Mouse (Mus musculus) adrenal gland, postnatal 25 days (tissue): ENCODE measurements around the gene S100a8. TPM values are rescaled to one million over a fixed set of nuclear protein-coding genes. Genes with fewer than 3 reads are reported as not detected.

Source experiments
- DNase-seq: peaks from one replicate; pipeline ENCODE4 v3.0.0; 2021; ENCODE audit warnings: mixed read lengths
- long read RNA-seq: library from polyadenylated mRNA; stranded (forward); transcript quantifications from one replicate; pipeline ENCODE4 v2.0.0, GENCODE M21; 2021
- total RNA-seq: library from RNA; stranded (reverse); gene quantifications from 2 replicates; pipeline ENCODE4 v1.2.3, GENCODE M21; 2021

The S100a8 gene
- 0.76 TPM in 1 of 2 replicates, not detected in the other for total RNA-seq
- long read RNA-seq = 0 reads

DNA sequence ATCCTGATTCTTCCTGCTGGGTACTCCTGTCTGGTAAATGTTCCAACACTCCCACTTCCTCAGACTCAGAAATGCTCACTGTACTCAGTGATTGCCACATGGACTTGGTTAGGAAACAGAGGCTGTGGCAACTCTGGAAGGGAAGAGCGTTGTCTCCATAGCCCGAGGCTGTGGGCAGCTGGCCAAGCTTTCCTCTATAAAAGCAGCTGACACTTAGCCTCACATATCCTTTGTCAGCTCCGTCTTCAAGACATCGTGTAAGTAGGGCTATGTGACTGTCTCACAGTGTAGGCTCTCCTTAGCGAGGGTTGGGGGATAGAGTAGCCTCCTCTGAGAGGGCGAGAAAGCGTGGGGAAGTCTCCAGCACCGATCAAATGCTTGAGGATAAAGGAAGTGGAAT is at the start of gene S100a8:
Gene S100a8, plus strand, starts transcription at position 133 of the 400 bp plus-strand sequence.
- peak; percentile 24 for DNase-seq

DNA sequence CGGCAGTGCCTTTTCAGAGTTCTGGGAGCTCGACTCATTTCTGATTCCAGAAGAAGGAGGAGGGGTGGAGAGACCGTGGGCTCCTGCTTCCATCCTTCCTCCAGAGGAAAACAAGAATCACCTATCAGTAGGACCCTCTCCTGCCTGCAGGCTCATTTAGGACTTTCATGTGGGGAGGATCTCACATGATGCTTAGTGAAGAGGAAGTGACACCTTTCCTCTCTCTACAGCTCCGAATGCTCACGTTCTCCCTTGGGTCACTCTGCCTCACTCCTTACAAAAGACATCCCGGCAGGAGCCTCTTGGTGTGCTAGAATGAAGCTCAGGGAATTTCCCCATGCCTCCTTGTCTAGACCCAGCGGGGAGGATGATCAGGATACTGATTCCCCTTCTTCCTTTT is 47.2 kb upstream of the S100a8 start:
- DNase-seq = no peak

DNA sequence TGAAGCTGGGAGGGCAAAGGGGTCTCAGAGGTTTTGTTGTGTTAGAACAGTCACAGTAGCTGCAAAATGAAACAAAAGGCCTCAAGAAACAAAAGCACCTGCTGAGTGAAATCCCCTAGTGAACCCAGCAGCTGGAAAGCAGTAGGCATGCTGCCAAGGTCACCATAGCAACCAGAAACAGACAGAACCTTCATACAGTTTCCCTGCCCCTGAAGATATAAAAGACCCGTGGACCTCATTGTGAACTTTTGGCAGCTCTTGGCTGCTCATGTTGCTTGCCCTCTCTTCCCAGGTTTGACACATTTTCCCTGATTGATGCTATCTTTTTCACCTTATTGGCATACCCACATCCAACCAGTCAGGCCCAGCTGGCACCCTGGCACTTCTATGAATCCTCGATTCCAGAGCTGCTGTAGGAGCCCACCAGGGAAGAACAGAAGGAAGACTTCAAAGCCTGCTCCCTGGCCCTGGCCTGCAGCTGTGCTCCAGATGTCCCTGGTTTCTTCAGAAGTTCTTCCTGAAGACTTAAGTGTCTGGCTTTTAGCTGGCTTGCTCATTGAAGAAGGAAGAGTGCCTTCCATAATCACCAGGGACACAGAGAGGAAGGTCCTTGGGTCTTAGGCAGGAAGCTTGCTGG is 45.2 kb upstream of the S100a8 start:
- peak; percentile 73 for DNase-seq

DNA sequence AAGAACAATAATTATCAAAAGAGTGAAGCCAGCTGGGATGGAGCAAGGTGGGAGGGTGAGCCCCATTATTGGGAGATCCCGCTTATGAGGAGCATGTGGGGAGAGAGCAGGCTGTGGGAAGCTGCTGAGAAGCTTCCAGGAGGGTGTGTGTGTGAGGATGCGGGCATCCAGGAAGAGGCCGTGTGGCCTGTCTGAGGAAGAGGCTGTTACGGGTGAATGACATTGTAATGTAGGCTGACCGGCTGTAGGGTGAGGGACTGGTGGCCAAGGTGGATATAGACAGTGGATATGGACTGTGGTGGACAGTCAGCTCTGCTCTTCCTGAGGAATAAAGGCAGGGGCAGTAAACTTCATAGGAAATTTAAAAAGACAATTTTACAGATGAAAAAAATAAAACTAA is 43.3 kb upstream of the S100a8 start:
- no peak for DNase-seq

DNA sequence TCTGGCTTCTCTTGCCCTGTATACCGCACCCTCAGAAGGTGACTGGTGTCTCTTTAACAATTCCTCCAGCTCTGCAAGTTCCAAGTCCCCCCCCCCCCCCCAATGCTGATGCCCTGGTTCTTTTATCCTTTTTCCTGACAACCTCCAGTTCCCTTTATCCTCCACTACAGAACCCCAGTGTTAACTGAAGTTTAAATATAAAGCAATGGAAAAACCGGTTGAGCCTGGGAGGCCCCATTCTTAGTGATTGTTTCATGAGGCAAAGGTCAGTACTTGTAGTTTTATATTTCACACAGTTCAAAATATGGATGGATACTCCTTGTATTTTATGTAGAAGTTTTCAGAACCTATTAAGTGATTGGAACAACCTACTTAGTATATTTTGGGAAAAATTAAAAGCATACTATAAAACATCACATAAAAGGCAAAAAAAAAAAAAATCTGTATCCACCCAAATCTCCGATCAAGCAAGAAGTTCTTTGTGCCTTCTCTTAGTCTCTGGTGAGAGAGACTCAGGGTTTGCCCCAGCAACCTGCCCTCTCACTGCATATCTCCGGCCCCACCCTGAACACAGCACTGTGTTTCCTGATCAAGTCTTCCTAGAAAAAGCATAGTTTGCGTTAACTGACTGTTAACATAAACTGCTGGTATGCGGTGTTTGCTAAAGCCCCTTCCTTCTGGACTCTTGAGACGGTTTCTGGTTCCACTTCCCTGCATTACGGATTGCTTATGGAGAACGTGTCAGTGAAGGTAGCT is 42.3 kb upstream of the S100a8 start:
- no peak for DNase-seq

DNA sequence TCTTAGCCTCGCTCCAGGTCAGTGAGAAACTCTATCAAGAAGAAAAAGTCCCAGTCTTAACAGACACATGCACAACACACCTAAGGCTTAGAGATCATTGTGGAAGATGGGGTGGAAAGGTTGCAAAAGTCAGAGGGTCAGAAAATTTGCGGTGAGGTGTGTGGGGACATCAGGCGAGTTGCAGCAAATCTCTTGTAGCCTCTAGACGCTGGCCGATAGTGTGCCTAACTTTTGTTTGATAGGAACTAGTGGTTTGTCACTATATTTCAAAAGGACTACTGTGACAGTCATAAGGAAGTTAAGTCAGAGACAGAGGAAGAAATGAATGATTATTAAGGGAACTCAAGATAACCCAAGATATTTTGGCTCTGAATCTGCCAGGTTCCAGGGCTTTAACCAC is 41.4 kb upstream of the S100a8 start:
- DNase-seq = no peak

DNA sequence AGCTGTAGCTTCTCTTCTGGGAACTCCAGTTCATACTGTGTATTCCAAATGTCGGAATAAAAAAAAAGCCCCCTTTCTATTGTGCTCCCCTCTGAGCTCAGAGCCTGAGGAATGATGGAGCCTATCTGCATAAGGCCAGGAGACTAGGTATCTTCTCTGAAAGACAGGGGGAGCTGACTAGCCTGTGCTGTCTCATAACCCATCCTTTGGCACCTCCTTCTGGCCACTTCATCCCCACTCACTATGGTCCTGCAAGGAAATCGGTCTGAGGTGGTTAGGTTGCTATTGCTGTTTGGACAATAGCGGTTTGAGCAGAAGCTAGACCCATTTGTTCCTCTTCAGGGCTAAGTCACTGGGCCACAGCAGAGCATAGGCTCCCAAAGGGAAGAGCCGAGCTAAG is 41.0 kb upstream of the S100a8 start:
- no peak for DNase-seq

DNA sequence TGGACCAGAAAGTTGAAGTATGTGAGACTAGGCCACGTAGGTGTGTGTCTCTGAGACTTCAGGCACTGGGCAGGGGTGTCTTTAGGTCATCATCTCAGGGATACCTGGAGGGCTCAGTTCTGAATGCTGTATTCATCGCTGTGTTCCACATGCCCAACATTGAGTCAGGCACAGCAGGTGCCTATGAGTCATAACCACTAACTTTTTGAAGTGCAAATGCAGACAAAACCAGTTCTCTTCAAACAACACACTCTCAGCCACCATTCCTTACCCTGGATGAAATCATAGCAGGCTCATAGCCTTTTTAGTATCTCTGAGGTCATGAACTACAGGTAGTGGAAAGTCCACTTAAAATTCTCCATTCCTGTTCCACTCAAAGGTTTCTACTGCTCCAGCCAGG is 39.5 kb upstream of the S100a8 start:
- no peak for DNase-seq

DNA sequence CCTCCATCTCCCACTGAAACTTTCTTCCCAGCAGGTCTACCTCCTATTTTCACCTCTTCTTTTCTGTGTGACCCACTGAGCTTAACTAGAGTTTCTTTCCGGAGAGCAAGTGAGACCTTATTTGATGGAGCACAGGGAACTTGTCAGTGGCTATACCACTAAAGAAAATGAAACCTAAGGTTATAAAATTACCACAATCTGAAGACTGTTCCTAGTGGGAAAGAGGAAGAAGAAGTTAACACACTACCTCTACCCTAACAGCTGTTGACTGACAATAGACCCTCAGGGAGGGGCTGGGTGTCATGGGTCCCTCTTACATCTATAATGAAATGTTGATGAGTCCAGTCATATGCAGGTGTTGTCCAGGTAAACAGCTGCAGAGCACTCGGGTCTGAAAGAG is 36.8 kb upstream of the S100a8 start:
- DNase-seq = no peak

DNA sequence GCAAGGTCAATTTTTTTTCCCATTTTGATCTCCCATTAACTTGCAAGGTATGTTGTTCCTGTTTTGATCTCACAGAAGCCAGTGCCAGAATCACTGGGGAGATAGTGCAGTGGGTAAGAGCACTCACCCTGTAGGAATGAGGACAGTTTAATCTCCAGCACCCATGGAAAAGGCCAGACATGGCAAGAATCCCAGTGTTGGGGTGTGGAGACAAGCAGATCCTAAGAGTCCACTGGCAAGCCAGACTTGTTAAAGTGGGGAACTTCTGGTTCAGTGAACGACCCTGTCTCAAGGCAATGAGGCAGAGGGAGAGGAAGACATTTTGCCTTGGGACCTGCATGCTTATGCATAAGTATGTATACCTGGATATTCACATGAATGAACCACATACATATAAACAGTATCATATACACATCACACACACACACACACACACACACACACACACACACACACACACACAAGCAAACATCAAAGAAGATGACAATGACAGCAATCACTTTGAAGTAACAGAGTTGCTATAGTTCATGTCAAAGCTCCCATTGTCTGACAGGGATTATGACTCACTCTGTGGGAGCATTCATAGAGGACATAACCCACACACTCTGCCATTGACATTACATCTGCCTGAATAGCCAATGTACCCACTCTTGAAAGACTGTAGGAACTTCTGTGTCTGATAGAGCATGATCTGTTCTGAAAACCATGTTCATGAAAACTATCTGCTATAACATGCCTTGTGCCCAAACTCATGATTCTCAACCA is 30.1 kb upstream of the S100a8 start:
- DNase-seq = no peak

DNA sequence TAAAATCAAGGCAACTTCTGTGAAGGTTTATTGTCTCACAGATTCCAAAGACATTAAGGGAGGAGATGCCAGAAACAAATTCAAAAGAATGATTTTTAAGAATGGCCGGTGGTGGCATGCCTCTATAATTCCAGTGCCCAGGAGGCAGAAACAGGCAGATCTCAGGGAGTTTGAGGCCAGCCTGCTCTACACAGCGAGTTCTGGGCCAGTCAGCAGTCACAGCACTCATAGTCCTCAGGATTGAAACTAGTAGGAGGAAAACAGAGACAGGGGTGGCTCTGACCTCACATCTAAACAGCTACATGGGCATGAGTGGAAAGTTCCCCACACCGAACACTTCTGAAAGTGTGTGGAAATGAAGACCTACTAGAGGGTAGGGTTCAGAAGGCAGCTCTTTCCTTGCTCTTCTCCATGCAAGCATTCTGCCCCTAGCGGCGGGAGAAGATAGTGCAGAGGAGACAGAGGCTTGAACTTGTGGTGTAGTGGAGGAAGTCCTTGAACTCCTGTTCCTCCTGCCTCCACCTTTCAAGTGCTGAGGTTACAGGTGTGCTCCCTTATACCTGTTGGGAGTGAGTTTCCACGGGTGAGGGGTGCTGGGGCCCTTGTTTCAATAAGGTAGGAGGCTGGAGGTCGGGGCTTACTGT is 29.1 kb upstream of the S100a8 start:
- DNase-seq = peak; percentile 21

DNA sequence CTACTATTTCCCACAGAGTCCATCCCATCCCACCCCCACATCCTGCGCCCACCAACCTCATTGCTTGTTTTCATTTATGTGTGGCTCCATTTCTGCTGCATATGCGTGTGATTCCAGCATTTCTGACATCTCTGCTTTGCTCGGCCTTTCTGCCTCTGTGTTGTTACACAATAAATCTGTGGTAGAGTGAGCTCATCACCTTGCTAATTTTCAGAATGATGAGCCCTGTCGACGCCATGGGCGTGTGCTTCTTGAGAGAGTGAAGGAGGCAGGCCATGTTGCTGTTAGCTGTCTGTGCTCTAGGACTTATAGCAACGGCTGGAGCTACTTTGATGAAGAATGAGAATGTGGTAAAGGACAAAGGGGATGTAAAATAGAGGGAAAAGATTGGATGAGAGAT is 27.8 kb upstream of the S100a8 start:
- no peak for DNase-seq

DNA sequence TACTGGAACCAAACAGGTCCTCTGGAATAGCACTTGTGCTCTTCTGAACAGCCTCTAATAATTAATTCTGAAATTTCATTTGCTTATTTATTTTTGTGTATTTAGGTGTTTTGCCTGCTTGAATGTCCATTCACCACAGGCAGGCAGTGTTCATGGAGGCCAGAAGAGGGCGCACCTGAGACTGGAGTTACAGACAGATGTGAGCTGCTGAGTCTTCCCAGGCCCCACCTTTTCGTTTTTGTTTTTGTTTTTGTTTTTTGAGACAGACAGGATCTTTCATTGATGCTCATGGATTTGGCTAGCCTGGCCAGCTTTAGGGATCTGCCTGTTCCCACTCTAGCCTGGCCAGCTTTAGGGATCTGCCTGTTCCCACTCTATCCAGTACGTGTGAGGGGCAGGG is 24.6 kb upstream of the S100a8 start:
- peak; percentile 62 for DNase-seq

DNA sequence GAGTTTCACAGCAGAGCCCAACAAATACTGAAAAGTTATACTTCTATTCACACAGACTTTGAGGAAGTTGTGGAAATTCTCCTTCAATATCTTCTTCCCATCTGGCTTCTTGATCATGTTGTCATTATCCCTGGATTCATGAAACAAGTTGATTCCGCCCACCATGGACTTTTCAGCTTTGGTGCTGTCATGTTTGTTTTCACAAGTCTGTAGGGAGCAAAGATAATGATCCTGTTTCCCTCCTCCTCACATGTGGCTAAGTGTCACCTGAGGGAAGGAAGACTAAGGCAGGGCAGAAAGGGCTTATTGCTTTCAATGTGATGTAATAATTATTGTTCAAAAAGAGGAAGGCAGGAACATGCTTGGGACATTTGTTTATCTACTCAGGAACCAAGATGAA is 21.5 kb upstream of the S100a8 start:
- DNase-seq = no peak

DNA sequence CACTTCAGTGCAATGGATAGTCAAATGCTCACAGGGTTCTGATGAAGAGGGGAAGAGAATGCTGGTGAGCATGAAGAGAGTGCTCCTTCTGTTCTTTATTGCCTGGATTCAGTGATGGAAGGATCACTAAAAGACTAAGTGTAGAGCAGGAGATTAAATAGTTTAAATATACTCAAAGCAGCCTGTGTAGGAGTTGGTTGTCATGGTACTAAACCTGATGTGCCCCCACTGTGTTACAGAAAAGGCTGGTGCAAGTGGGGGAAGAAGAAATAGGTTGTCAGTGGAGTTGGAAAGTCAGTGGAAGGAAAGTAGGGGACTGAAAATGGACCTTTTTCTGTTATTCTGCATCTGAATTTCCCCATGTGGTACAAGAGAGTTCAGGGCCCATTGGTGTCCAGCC is 19.8 kb upstream of the S100a8 start:
- no peak for DNase-seq

DNA sequence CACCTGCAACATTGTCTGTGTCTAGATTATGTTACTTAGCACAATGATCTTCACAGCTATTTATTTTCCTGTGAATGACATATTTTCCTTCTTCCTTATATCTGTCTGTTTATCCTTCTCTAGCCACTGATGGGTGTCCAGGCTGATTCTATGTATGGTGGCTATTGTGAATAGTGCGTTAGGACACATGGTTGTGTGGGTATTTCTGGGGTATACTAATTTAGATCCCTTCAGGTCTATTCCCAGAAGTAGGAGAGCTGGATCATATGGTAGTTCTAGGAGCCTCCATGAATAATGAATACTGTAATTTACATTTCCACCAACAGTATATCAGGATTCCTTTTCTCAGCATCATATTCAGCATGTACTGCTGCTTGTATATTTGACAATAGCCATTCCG is 18.9 kb upstream of the S100a8 start:
- DNase-seq = no peak

DNA sequence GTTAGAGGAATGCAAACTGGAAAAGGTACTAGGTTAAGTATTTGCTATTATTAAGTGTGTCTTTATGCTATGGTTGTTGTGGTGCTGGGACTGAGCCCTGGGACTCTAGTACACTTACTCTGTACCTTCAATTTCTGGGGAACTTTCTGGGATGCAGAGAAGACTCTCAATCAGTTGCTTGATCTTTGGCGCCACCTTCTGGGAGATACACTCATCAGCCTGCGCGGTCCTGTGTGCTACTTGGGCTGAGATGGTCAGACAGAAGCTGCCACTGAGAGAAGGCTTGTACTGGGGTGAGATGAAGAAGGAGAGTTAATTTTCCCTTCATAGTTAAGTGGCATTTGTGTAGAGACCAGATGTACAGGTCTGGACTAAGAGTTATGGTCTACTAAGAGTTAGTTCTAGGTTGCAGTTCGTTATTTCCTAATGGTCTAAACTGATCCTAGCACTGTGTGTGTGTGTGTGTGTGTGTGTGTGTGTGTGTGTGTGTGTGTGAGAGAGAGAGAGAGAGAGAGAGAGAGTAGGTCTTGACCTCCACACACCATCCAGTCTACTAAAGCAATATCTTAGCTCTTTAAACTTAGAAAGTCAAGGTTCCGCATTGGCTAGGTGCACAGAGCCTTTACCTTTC is 15.8 kb upstream of the S100a8 start:
- DNase-seq = peak; percentile 67

DNA sequence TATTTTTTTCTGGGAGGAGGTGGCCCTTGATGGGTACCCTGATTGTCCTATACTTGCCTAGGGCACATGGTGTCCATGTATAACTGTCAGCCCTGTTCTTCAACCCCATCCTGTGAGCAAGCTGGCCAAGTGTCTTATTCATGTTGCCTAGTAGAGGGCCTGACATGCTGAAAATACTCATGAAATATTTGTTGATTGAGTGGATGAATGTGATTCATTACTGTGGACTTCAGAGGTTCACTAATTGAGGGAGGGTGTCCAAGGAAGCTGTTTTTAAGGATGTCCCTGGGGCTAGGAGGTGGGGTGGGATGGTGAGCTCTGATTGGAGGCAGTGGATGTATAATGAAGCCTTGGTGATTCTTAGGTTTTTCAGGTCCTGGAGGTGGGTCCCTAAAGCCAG is 15.1 kb upstream of the S100a8 start, which contains the start of gene S100a7a:
Gene S100a7a, plus strand, starts transcription at position 301 of the 400 bp plus-strand sequence.
- DNase-seq = no peak

DNA sequence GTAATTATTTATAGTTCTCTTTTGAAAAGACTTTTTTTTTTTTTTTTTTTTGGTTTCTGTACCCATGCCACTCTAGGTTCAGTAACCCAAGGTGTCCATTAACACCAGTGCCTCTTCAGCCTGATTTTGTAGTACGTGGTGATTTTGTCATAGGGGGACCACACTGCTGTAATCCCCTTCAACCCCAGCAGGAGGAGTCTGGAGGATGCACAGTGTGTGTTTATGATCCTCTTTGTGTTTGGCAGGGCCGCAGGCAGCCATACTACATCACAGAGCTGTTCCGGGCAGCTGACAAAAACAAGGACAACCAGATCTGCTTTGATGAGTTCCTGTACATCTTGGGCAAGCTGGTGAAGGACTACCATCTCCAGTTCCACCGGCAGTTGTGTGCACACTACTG is 11.4 kb upstream of the S100a8 start:
- DNase-seq = no peak

DNA sequence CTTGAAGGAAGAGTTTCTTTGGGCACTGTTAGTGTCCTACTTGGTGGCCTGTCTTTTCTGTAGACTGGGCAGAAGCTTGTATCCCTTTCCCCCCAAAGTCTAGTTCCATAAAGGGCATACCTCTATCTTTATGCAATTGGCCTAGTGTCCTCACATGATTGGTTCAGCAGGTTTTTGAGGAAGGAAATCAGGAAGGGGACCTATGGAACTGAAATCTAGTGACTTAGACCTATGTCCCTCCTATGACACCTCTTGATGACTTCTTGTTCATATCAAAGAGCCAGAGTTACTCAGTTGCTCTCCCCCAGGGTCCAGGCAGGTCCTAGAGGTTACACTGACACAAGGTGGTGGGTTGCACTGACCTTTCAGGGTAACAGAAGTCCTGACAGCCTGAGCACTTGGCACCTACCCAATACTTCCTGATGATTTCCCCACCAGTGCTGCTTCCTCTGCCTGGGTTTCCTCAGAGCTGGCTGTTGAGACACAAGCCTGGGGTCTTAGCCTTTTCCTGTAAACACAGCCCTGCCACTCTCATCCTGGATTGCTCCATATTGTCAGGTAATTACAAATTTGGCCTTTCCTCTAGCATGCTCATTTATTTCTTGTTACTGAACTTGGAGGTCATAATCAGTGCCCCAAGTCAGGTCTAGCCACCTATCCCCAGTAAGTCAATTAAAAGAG is 9.3 kb upstream of the S100a8 start:
- DNase-seq = no peak

DNA sequence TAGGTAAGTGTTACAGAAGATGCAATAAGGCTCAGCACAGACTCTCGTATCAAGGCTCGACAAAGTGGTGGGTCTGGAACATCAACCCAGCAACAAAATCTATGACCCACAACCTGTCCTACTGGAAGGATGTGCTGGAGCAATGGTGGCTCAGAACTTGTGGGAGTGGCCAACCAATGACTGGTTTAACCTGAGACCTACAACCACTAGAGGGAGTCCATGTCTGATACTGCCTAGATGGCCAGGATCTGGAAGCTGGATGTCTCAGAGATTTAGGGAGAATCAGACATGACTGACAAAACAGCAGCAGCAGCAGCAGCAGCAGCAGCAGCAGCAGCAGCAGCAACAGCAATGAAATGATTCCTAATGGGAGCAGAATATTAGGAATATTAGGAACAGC is 4.6 kb upstream of the S100a8 start:
- peak; percentile 2 for DNase-seq

DNA sequence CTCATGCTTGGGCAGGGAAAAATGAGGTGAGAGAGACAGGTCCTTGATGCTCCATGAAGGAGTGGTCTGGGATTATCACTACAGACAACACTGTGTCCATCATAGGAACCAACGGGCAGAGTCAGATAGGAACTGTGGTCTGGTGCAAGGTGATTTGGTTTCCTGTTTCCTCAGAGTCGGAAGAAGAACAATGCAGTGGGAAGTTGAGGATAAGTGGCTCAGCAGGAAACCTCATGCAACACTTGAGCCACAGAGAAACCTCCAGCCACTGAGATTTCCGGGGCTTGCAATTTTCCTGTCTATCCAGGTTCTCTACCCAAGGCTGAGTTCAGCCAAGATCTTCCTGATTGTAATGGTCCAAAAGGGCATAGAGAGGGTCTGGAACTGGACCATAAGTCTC is 9.9 kb downstream of the S100a8 start:
- DNase-seq = no peak
